Mouse (Mus musculus) lung, postnatal 14 days (tissue): Measurements from ENCODE around the gene Zcwpw1.
"Not testable (repeated sequence)": the region's sequence is repeated elsewhere in the genome, so short reads cannot be mapped to it uniquely, and the experiment has no call there.

Source experiments
- DNase-seq: peaks from one replicate; pipeline ENCODE4 v3.0.0; 2021

Gene Zcwpw1

DNA sequence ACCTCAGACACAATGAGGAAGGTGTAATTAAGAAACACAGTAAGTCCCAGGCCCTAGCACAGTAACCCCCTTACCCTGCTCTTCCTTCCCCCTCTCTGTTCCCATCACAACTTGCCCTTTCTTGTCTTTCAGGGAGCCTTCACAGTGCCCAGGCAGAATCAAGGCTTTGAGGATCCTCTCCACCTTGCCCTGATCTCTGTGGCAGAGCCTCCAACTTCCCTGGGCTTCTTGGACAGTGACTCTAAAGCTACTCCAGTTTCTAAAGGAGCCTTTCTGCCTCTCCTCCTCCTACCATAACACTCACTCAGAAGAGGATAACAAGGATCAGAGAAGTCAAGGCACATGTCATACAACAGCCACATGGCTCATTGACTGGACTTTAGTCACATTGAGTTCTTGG, 49.0 kb downstream of the Zcwpw1 start:
- no peak for DNase-seq

GRCm38 (mm10) chr5:137837110-137837509, 49.5 kb downstream of the Zcwpw1 start:
- DNase-seq: not testable (repeated sequence)

- not testable (repeated sequence) for DNase-seq
Measured at GRCm38 (mm10) chr5:137850313-137850712, 62.7 kb downstream of the Zcwpw1 start.

DNA sequence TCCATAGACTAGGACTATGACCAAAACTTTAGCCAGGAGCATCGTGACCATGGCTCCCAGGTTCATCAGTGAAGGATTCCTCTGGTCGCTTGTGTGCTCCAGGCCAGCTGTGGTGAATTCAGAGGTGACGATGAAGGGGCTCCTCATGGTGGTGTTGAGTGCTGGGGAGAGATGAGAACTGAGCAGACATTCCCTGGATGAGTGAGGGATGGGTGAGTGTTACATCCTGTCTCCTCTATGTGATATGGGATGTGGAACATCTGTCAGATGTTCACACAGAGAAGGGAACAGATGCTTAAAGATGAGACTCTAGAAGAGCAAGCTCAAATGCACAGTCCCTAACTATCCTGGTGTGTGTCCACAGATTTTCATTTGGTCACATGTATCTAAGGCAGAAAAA, 67.3 kb downstream of the Zcwpw1 start:
- not testable (repeated sequence) for DNase-seq

DNA sequence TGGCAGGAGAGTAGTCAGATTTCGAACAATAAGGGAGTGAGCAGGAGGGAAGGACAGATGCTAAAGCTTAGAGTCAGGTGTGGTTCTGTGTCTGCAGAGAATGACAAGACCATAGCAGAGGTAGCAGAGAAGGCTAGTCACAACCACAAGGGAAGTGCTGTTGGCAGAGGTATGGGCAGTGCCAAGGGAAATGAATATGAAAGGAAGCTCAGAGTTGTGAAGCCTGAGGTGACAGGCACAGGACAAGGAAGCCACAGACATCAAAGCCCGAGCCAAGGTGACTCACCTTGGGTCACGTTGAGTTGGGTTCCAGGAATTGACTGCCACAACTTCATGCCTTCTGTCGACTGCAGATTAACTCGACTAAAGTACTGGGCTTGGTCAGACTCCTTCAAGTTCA, 69.3 kb downstream of the Zcwpw1 start:
- DNase-seq: not testable (repeated sequence)

- DNase-seq: not testable (repeated sequence)
Measured at GRCm38 (mm10) chr5:137857960-137858710, 70.5 kb downstream of the Zcwpw1 start, which contains the start of gene Pilrb1. Gene Pilrb1 (minus strand): TSS chr5:137858106.

- not testable (repeated sequence) for DNase-seq
Measured at GRCm38 (mm10) chr5:137864008-137864407, 76.4 kb downstream of the Zcwpw1 start.

GRCm38 (mm10) chr5:137868600-137868999, 81.0 kb downstream of the Zcwpw1 start:
- DNase-seq: not testable (repeated sequence)

GRCm38 (mm10) chr5:137871644-137872380, 84.2 kb downstream of the Zcwpw1 start, which contains the start of gene Pilrb2:
Gene Pilrb2 (minus strand): TSS chr5:137871815.
- not testable (repeated sequence) for DNase-seq
